Mouse (Mus musculus) CH12.LX (cell line): ENCODE results near the gene Mgat4b. TPM values are rescaled to one million over a fixed set of nuclear protein-coding genes. Genes with fewer than 3 reads are reported as not detected.

Experiments used
- DNase-seq: peaks from one replicate; pipeline ENCODE4 v3.0.0-alpha.2; 2013; ENCODE audit errors: extremely low read depth
- H3K27ac ChIP-seq: 2 replicates; pipeline ENCODE4 v1.5.1; 2012; ENCODE audit warnings: low read depth, mild to moderate bottlenecking, control low read depth, moderate library complexity; ENCODE audit not compliant: insufficient read depth
- H3K27me3 ChIP-seq: replicated peaks from 2 replicates; pipeline ENCODE3; 2012; ENCODE audit warnings: inconsistent platforms
- H3K36me3 ChIP-seq, 2 experiments: replicated peaks in 1 of 2; 2 replicates each; pipeline versions ENCODE3 to v1.6.1; 2012; ENCODE audit warnings: inconsistent platforms in 1 of 2, low read length in 1 of 2, mild to moderate bottlenecking in 1 of 2, mixed read lengths in 1 of 2, moderate library complexity in 1 of 2; ENCODE audit not compliant: control insufficient read depth in 1 of 2, insufficient read depth in 1 of 2
- H3K4me1 ChIP-seq, 2 experiments: 2 replicates each; pipeline ENCODE4 v1.6.1; 2012; ENCODE audit warnings: inconsistent platforms in 1 of 2, moderate library complexity in 1 of 2; ENCODE audit not compliant: insufficient read depth in 2 of 2, control insufficient read depth in 1 of 2
- H3K4me2 ChIP-seq: 2 replicates; pipeline ENCODE4 v1.6.1; 2012; ENCODE audit warnings: low read depth, mild to moderate bottlenecking, control low read depth; ENCODE audit not compliant: poor library complexity, insufficient read depth, severe bottlenecking
- H3K4me3 ChIP-seq, 3 experiments: fragments of 150-350 bp in 1 of 3; sonication (generic) in 1 of 3; replicated peaks in 1 of 3; 2 replicates each; pipeline versions ENCODE3 to v1.5.1; 2011 to 2012; ENCODE audit warnings: low read depth in 2 of 3, low read length in 2 of 3, mild to moderate bottlenecking in 2 of 3, moderate library complexity in 2 of 3, control low read depth in 1 of 3, improper control_type of control experiment in 1 of 3, inconsistent platforms in 1 of 3, mixed read lengths in 1 of 3; ENCODE audit not compliant: poor library complexity in 1 of 3
- H3K79me2 ChIP-seq: replicated peaks from 2 replicates; pipeline ENCODE4 v1.6.1; 2012; ENCODE audit warnings: mild to moderate bottlenecking, moderate library complexity; ENCODE audit not compliant: control insufficient read depth, poor library complexity, insufficient read depth, severe bottlenecking; ENCODE audit errors: extremely low read depth
- H3K9ac ChIP-seq: 2 replicates; pipeline ENCODE4 v1.6.1; 2012; ENCODE audit warnings: low read depth, mild to moderate bottlenecking, control low read depth, moderate library complexity; ENCODE audit not compliant: insufficient read depth
- H3K9me3 ChIP-seq: replicated peaks from 2 replicates; pipeline ENCODE3; 2012; ENCODE audit warnings: low read length, inconsistent platforms, mixed read lengths
- BHLHE40 ChIP-seq: IDR thresholded peaks from 2 replicates; pipeline ENCODE4 v1.6.1; 2011; ENCODE audit warnings: mild to moderate bottlenecking, low read depth, low read length, improper control_type of control experiment
- CHD1 ChIP-seq: IDR thresholded peaks from 2 replicates; pipeline ENCODE4 v1.6.1; 2012; ENCODE audit warnings: low read depth, low read length, improper control_type of control experiment, inconsistent platforms
- CTCF ChIP-seq, 2 experiments: IDR thresholded peaks in 1 of 2; conservative IDR thresholded peaks in 1 of 2; 2 replicates each; pipeline ENCODE4 v1.5.1; 2011 to 2012; ENCODE audit warnings: low read depth in 2 of 2, low read length in 2 of 2, improper control_type of control experiment in 1 of 2, inconsistent platforms in 1 of 2, mild to moderate bottlenecking in 1 of 2, moderate library complexity in 1 of 2
- EP300 ChIP-seq: IDR thresholded peaks from 2 replicates; pipeline ENCODE4 v1.6.1; 2011; ENCODE audit warnings: low read length, improper control_type of control experiment
- GABPA ChIP-seq: IDR thresholded peaks from 2 replicates; pipeline ENCODE4 v1.6.1; 2012; ENCODE audit warnings: low read depth, low read length, improper control_type of control experiment, inconsistent platforms; ENCODE audit not compliant: insufficient replicate concordance
- IRF4 ChIP-seq: IDR thresholded peaks from 2 replicates; pipeline ENCODE4 v1.6.1; 2014; ENCODE audit warnings: low read depth, mild to moderate bottlenecking, inconsistent platforms, low read length, improper control_type of control experiment
- JUN ChIP-seq: IDR thresholded peaks from 2 replicates; pipeline ENCODE4 v1.6.1; 2011; ENCODE audit warnings: low read depth, mild to moderate bottlenecking, low read length, improper control_type of control experiment, moderate library complexity; ENCODE audit not compliant: insufficient read depth
- MAFK ChIP-seq: IDR thresholded peaks from 2 replicates; pipeline ENCODE4 v1.6.1; 2011; ENCODE audit warnings: low read length, improper control_type of control experiment; ENCODE audit not compliant: insufficient replicate concordance
- MAX ChIP-seq: IDR thresholded peaks from 2 replicates; pipeline ENCODE4 v1.6.1; 2011; ENCODE audit warnings: low read length, improper control_type of control experiment
- MAZ ChIP-seq: IDR thresholded peaks from 2 replicates; pipeline ENCODE4 v1.6.1; 2012; ENCODE audit warnings: low read depth, mild to moderate bottlenecking, inconsistent platforms, low read length, improper control_type of control experiment, moderate library complexity
- MEF2A ChIP-seq: IDR thresholded peaks from 2 replicates; pipeline ENCODE4 v1.6.1; 2014; ENCODE audit warnings: low read depth, mild to moderate bottlenecking, inconsistent platforms, low read length, improper control_type of control experiment, borderline replicate concordance
- NRF1 ChIP-seq: IDR thresholded peaks from 2 replicates; pipeline ENCODE4 v1.6.1; 2014; ENCODE audit warnings: low read depth, mild to moderate bottlenecking, inconsistent platforms, low read length, improper control_type of control experiment, moderate library complexity
- PAX5 ChIP-seq: IDR thresholded peaks from 2 replicates; pipeline ENCODE4 v1.6.1; 2012; ENCODE audit warnings: low read length, inconsistent platforms, mixed read lengths
- POLR2A ChIP-seq: IDR thresholded peaks from 2 replicates; pipeline ENCODE4 v1.6.1; 2011; ENCODE audit warnings: low read depth, mild to moderate bottlenecking, improper control_type of control experiment, low read length
- RAD21 ChIP-seq: IDR thresholded peaks from 2 replicates; pipeline ENCODE4 v1.6.1; 2011; ENCODE audit warnings: low read depth, mild to moderate bottlenecking, low read length, improper control_type of control experiment, moderate library complexity
- RCOR1 ChIP-seq: conservative IDR thresholded peaks from 2 replicates; pipeline ENCODE4 v1.6.1; 2012; ENCODE audit warnings: low read depth, mild to moderate bottlenecking, inconsistent platforms, low read length, improper control_type of control experiment
- SIN3A ChIP-seq: IDR thresholded peaks from 2 replicates; pipeline ENCODE4 v1.6.1; 2012; ENCODE audit warnings: low read length, improper control_type of control experiment, inconsistent platforms
- SMC3 ChIP-seq: IDR thresholded peaks from 2 replicates; pipeline ENCODE4 v1.6.1; 2011; ENCODE audit warnings: low read depth, low read length, improper control_type of control experiment
- TBP ChIP-seq: conservative IDR thresholded peaks from 2 replicates; pipeline ENCODE4 v1.6.1; 2011; ENCODE audit warnings: low read depth, low read length, improper control_type of control experiment
- TCF12 ChIP-seq: IDR thresholded peaks from 2 replicates; pipeline ENCODE4 v1.6.1; 2014; ENCODE audit warnings: low read depth, mild to moderate bottlenecking, inconsistent platforms, low read length, improper control_type of control experiment
- UBTF ChIP-seq: IDR thresholded peaks from 2 replicates; pipeline ENCODE4 v1.6.1; 2012; ENCODE audit warnings: low read depth, mild to moderate bottlenecking, inconsistent platforms, low read length, improper control_type of control experiment, moderate library complexity
- ZC3H11A ChIP-seq: IDR thresholded peaks from 2 replicates; pipeline ENCODE4 v1.6.1; 2012; ENCODE audit warnings: low read depth, mild to moderate bottlenecking, inconsistent platforms, low read length, improper control_type of control experiment
- ZNF384 ChIP-seq: IDR thresholded peaks from 2 replicates; pipeline ENCODE4 v1.6.1; 2012; ENCODE audit warnings: low read depth, low read length, improper control_type of control experiment, inconsistent platforms
- dilution Hi-C: fragments of 300-500 bp; cut with MboI; formaldehyde crosslinking; loops from 2 replicates; pipeline ENCODE4 v1.14.3; 2020; ENCODE audit warnings: low sequenced_read_pairs; ENCODE audit not compliant: extremely low pct_unique_long_range_greater_than_20kb, extremely low pct_ligation_motif_present
- in situ Hi-C: fragments of 300-500 bp; cut with MboI; formaldehyde crosslinking; loops from 3 replicates; pipeline ENCODE4 v1.14.3; 2019; ENCODE audit warnings: low sequenced_read_pairs, low pct_ligation_motif_present, low pct_unique_long_range_greater_than_20kb, mixed read lengths
- polyA plus RNA-seq: library from polyadenylated mRNA; unstranded; fragments of >175 nt; gene quantifications from 2 replicates; pipeline ENCODE4 v1.2.1, GENCODE M21; 2012; ENCODE audit warnings: low read depth; ENCODE audit not compliant: insufficient read length
- total RNA-seq, 2 experiments: library from RNA; depleted of rRNA; stranded (reverse); fragments of 300-350 nt in 1 of 2; fragments of >200 nt in 1 of 2; gene quantifications; 2 replicates each; pipeline ENCODE4 v1.2.3; 2012 to 2014

Mgat4b gene
- total and polyA plus RNA-seq, 3 experiments = 4.6 to 27.4 (median 16.2) TPM

DNA sequence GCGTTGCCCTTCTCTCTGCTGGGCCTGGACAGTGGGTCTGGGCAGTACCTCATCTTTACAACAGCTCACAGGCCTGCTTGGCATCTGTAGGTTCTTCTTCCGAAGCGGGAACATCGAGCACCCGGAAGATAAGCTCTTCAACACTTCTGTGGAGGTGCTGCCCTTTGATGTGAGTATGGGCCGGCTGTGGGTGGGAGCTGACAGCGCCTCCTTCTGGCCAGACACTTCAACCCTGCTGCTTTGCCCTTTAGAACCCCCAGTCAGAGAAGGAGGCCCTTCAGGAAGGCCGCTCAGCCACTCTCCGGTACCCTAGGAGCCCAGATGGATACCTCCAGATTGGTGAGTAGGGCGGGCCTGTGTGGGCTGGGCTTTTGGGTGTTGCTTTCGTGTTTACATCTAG, 23.3 kb downstream of the Mgat4b start:
- Histone ChIP-seq H3K9ac (no peak overlapping the region), H3K4me3 (no peak overlapping the region), H3K9me3 (no peaks in the 10 kb centered on the region), H3K79me2 (no peaks in the 10 kb centered on the region), H3K36me3 (peaks cover 42 to 62% of the 10 kb centered on the region in 2 experiments), H3K4me1 (peaks cover 18 to 51% of the 10 kb centered on the region in 2 experiments), H3K27ac (no peak overlapping the region), H3K4me2 (no peak overlapping the region), H3K27me3 (no peaks in the 10 kb centered on the region)
- no peak for DNase-seq
- in situ Hi-C loops = no loop called here
- dilution Hi-C loops = no loop called here
- peak; percentile 26 for TF ChIP-seq RAD21
- TF ChIP-seq CTCF (conservative IDR thresholded peaks at IDR 0.05 in 1 of 2, IDR thresholded peaks at IDR 0.05 in 1 of 2; ENCODE audit: low read depth in 2 of 2, low read length in 2 of 2) = peak; percentile 23 to 65; a peak in 3 of 4 replicates
- no peak for TF ChIP-seq IRF4
- peak; percentile 55 for TF ChIP-seq SMC3
- TF ChIP-seq EP300 = no peak

DNA sequence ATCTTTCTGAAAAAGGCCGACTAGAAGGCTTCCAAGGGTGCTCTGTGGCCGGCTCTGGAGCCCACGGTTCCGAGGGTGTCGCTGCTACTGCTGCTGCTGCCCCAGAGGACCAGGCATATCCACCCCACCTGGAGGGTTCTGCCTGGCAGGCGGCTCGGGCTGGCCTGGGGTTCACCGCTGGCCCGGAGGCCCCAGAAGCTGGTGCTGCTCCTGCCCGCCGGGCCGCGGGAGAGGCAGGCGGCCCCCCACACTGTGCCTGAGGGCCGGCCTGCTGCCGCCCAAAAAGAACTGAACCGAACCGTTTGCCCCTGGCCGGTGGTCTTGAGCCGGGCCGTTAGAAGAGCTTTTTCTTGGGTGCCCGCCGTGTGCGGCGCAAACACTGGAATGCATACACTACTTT, 23.9 kb downstream of the Mgat4b start:
- dilution Hi-C loops = no loop called here
- Histone ChIP-seq H3K27ac (no peak overlapping the region), H3K4me1 (peaks cover 17 to 48% of the 10 kb centered on the region in 2 experiments), H3K79me2 (no peaks in the 10 kb centered on the region), H3K4me3 (no peak overlapping the region), H3K4me2 (no peak overlapping the region), H3K36me3 (peaks cover 42 to 62% of the 10 kb centered on the region in 2 experiments), H3K9me3 (no peaks in the 10 kb centered on the region), H3K27me3 (no peaks in the 10 kb centered on the region), H3K9ac (no peak overlapping the region)
- TF ChIP-seq CTCF (conservative IDR thresholded peaks at IDR 0.05 in 1 of 2, IDR thresholded peaks at IDR 0.05 in 1 of 2; ENCODE audit: low read depth in 2 of 2, low read length in 2 of 2) = no peak
- no peak for TF ChIP-seq UBTF
- no peak for TF ChIP-seq GABPA
- TF ChIP-seq MEF2A = no peak
- TF ChIP-seq NRF1 = no peak
- in situ Hi-C loops = no loop called here
- DNase-seq = no peak

DNA sequence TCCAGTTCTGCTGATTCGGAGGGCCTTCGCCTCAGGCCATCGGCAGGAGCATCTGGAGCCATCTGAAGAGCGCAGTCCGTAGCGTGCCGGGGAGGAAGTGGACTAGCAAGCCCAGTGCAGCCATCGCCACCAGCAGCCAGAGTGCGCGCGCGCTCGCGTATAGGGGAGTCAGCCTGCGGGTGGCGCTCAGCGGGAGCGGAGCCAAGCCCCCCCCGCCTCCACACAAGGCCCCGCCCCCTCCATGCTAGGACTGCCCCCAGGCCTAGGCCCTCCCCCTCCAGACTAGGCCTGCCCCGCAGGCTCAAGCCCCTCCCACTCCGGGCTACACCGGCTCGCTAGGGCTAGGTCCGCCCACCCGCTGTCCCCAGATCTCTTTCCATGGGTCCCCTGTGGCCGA, 25.8 kb downstream of the Mgat4b start:
- Histone ChIP-seq H3K4me3 (peak overlapping the region; percentile 56 to 70 (median 64)), H3K27me3 (no peaks in the 10 kb centered on the region), H3K27ac (no peak overlapping the region), H3K36me3 (peaks cover 34 to 47% of the 10 kb centered on the region in 2 experiments), H3K79me2 (no peaks in the 10 kb centered on the region)
- peak; percentile 89 for DNase-seq
- TF ChIP-seq TBP (0 out of 2 replicates have a peak, but pooled peaks have one; percentile 36), CHD1 (no peak), ZNF384 (no peak), NRF1 (peak; percentile 75), CTCF (conservative IDR thresholded peaks at IDR 0.05 in 1 of 2, IDR thresholded peaks at IDR 0.05 in 1 of 2; ENCODE audit: low read depth in 2 of 2, low read length in 2 of 2) (peak in 1 of 2 experiments; percentile 69; a peak in 2 of 4 replicates), JUN (no peak), SMC3 (peak; percentile 38), POLR2A (peak; percentile 65; the same call in 1 of the 2 replicates), PAX5 (no peak), BHLHE40 (no peak), GABPA (no peak), IRF4 (0 out of 2 replicates have a peak, but pooled peaks have one; percentile 28), MAFK (no peak), RCOR1 (no peak), MAX (no peak; the same call in 1 of the 2 replicates), ZC3H11A (no peak), MAZ (peak; percentile 95), UBTF (peak; percentile 13; the same call in 1 of the 2 replicates), SIN3A (no peak), TCF12 (peak; percentile 22; the same call in 1 of the 2 replicates)
- TF ChIP-seq, all 38 proteins: peak for 9
- in situ Hi-C loops = no loop called here
- dilution Hi-C loops = no loop called here
- Histone ChIP-seq H3K9ac (peak overlapping the region; percentile 50), H3K9me3 (no peaks in the 10 kb centered on the region), H3K4me2 (peak overlapping the region; percentile 67), H3K4me1 (peaks cover 14 to 31% of the 10 kb centered on the region in 2 experiments)
